In genomic region chr4:137308377-137308776, GRCm38 (mm10) we compare ENCODE assay signal across 8 mouse cellular contexts. TPM values are rescaled to one million over a fixed set of nuclear protein-coding genes. Genes with fewer than 3 reads are reported as not detected.
DNase-seq lines count a peak whose midpoint lies in the region; ATAC-seq and TF ChIP-seq lines count a peak whose summit lies in the region.
"Had no signal": no experiment of that assay in that cellular context is flagged by ENCODE, and none has a peak within 500 bp of the region (broad histone marks: within the 10 kb centered on the region; RNA-seq: fewer than 3 reads in every experiment).

No protein-coding gene starts in this region.

- peak; percentile 51 for TF ChIP-seq CTCF in kidney, adult 2 months (conservative IDR thresholded peaks at IDR 0.05; ENCODE audit: insufficient read depth, insufficient read length, low read depth, low read length)
- TF ChIP-seq CTCF in CH12.LX (conservative IDR thresholded peaks at IDR 0.05 in 1 of 2, IDR thresholded peaks at IDR 0.05 in 1 of 2; ENCODE audit: low read depth in 2 of 2, low read length in 2 of 2) = peak; percentile 52 to 69; a peak in 3 of 4 replicates
- peak; percentile 79 for TF ChIP-seq CTCF in lung, postnatal 0 days (IDR thresholded peaks at IDR 0.05)

- dilution Hi-C loops in CH12.LX (cut with MboI; ENCODE audit: extremely low pct_ligation_motif_present, extremely low pct_unique_long_range_greater_than_20kb, low sequenced_read_pairs) = no loop called here

- no peak for TF ChIP-seq POLR2A in kidney, adult 2 months (IDR thresholded peaks at IDR 0.05; ENCODE audit: low read depth, low read length)
- TF ChIP-seq POLR2A in CH12.LX (IDR thresholded peaks at IDR 0.05; ENCODE audit: low read depth, low read length) = no peak

- no peaks in the 10 kb centered on the region for H3K27me3 ChIP-seq in kidney, adult 2 months (replicated peaks; ENCODE audit: control insufficient read depth, insufficient read depth, low read length)
- H3K27me3 ChIP-seq in kidney, embryonic 14.5 days (ENCODE audit: control insufficient read depth, insufficient read depth, low read length) = no peaks in the 10 kb centered on the region
- no peaks in the 10 kb centered on the region for H3K27me3 ChIP-seq in CH12.LX (replicated peaks)
- no peaks in the 10 kb centered on the region for H3K27me3 ChIP-seq in lung, postnatal 0 days (replicated peaks; ENCODE audit: insufficient read depth, low read length)
- H3K27me3 ChIP-seq: midbrain, embryonic 12.5 days had no signal

- in situ Hi-C loops in CH12.LX (cut with MboI; ENCODE audit: low pct_ligation_motif_present, low pct_unique_long_range_greater_than_20kb, low sequenced_read_pairs) = no loop called here

- TF ChIP-seq RAD21 in CH12.LX (IDR thresholded peaks at IDR 0.05; ENCODE audit: low read depth, low read length) = peak; percentile 66

- H3K4me2 ChIP-seq in kidney, embryonic 14.5 days (replicated peaks; ENCODE audit: low read depth, low read length) = no peak overlapping the region
- no peak overlapping the region for H3K4me2 ChIP-seq in CH12.LX (ENCODE audit: insufficient read depth, low read depth, poor library complexity, severe bottlenecking)
- no peak overlapping the region for H3K4me2 ChIP-seq in lung, postnatal 0 days (replicated peaks; ENCODE audit: low read depth, low read length)
- H3K4me2 ChIP-seq: midbrain, embryonic 12.5 days had no signal

- 44% methylated on average over 5 of the region's 5 CpGs for WGBS in kidney, adult 2 months
- 41% methylated on average over 5 of the region's 5 CpGs for WGBS in kidney, embryonic 14.5 days
- 44% methylated on average over 5 of the region's 5 CpGs for WGBS in lung, postnatal 0 days

- peak; percentile 60 for DNase-seq in kidney, adult 2 months
- DNase-seq in B cell, adult 2 months = peak; percentile 18 to 22
- peak; percentile 47 for DNase-seq in CH12.LX (ENCODE audit: extremely low read depth)
- peak; percentile 47 for DNase-seq in cerebellum, adult 9-11 months
- peak; percentile 81 for DNase-seq in lung, postnatal 0 days (ENCODE audit: low spot score)
- DNase-seq in spleen, adult 12 weeks (ENCODE audit: low spot score) = no peak

- no peaks in the 10 kb centered on the region for H3K79me2 ChIP-seq in CH12.LX (replicated peaks; ENCODE audit: control insufficient read depth, extremely low read depth, insufficient read depth, poor library complexity, severe bottlenecking)

- ATAC-seq in kidney, embryonic 14.5 days (ENCODE audit: low FRiP score, low TSS enrichment) = no peak; the same call in 1 of the 2 replicates
- no peak for ATAC-seq in lung, postnatal 0 days

- no peaks in the 10 kb centered on the region for H3K9me3 ChIP-seq in kidney, embryonic 14.5 days (ENCODE audit: control insufficient read depth, low read length)
- no peaks in the 10 kb centered on the region for H3K9me3 ChIP-seq in CH12.LX (replicated peaks; ENCODE audit: low read length)
- no peaks in the 10 kb centered on the region for H3K9me3 ChIP-seq in lung, postnatal 0 days (ENCODE audit: low read length)
- H3K9me3 ChIP-seq: midbrain, embryonic 12.5 days had no signal

- H3K36me3 ChIP-seq in kidney, adult 2 months (ENCODE audit: control insufficient read depth, insufficient read depth, low read length) = no peaks in the 10 kb centered on the region
- H3K36me3 ChIP-seq in kidney, embryonic 14.5 days (ENCODE audit: control insufficient read depth, insufficient read depth, low read length) = no peaks in the 10 kb centered on the region; the same call in 1 of the 2 replicates
- peaks cover 22 to 87% of the 10 kb centered on the region in 2 experiments for H3K36me3 ChIP-seq in CH12.LX (replicated peaks in 1 of 2; ENCODE audit: control insufficient read depth in 1 of 2, insufficient read depth in 1 of 2, low read length in 1 of 2)
- no peaks in the 10 kb centered on the region for H3K36me3 ChIP-seq in lung, postnatal 0 days (ENCODE audit: insufficient read depth, low read length)
- H3K36me3 ChIP-seq: midbrain, embryonic 12.5 days had no signal

- H3K4me1 ChIP-seq in kidney, adult 2 months (ENCODE audit: control insufficient read depth, insufficient read depth, low read length) = no peaks in the 10 kb centered on the region
- peaks cover 37% of the 10 kb centered on the region for H3K4me1 ChIP-seq in kidney, embryonic 14.5 days (ENCODE audit: control insufficient read depth, insufficient read depth, low read length)
- H3K4me1 ChIP-seq in CH12.LX (ENCODE audit: control insufficient read depth in 1 of 2, insufficient read depth in 2 of 2) = no peaks in the 10 kb centered on the region
- H3K4me1 ChIP-seq in lung, postnatal 0 days (ENCODE audit: insufficient read depth, low read depth, low read length) = no peaks in the 10 kb centered on the region

- H3K4me3 ChIP-seq in kidney, adult 2 months (ENCODE audit: insufficient read depth, low read depth, low read length) = no peak overlapping the region
- no peak overlapping the region for H3K4me3 ChIP-seq in kidney, embryonic 14.5 days (ENCODE audit: low read length)
- no peak overlapping the region for H3K4me3 ChIP-seq in CH12.LX (replicated peaks in 1 of 3; ENCODE audit: low read depth in 2 of 3, low read length in 2 of 3, poor library complexity in 1 of 3)
- no peak overlapping the region for H3K4me3 ChIP-seq in lung, postnatal 0 days (ENCODE audit: low read depth, low read length)
- H3K4me3 ChIP-seq: midbrain, embryonic 12.5 days had no signal

- no peak overlapping the region for H3K27ac ChIP-seq in kidney, adult 2 months (ENCODE audit: insufficient read depth, low read depth, low read length)
- no peak overlapping the region for H3K27ac ChIP-seq in kidney, embryonic 14.5 days (ENCODE audit: low read depth, low read length)
- no peak overlapping the region for H3K27ac ChIP-seq in CH12.LX (ENCODE audit: insufficient read depth, low read depth)
- no peak overlapping the region for H3K27ac ChIP-seq in lung, postnatal 0 days (ENCODE audit: low read length)
- H3K27ac ChIP-seq: midbrain, embryonic 12.5 days had no signal

- TF ChIP-seq EP300 in CH12.LX (IDR thresholded peaks at IDR 0.05; ENCODE audit: low read length) = no peak
- no peak for TF ChIP-seq EP300 in lung, postnatal 0 days (IDR thresholded peaks at IDR 0.05)

- H3K9ac ChIP-seq in kidney, embryonic 14.5 days (ENCODE audit: low read depth, low read length) = no peak overlapping the region
- no peak overlapping the region for H3K9ac ChIP-seq in CH12.LX (ENCODE audit: insufficient read depth, low read depth)
- H3K9ac ChIP-seq in lung, postnatal 0 days (replicated peaks; ENCODE audit: low read depth) = no peak overlapping the region
- H3K9ac ChIP-seq: midbrain, embryonic 12.5 days had no signal

TF ChIP-seq in CH12.LX, 34 proteins besides CTCF, POLR2A, EP300 and RAD21:
- TF ChIP-seq CHD2 (IDR thresholded peaks at IDR 0.05; ENCODE audit: low read length) = no peak
- TF ChIP-seq SMC3 (IDR thresholded peaks at IDR 0.05; ENCODE audit: low read depth, low read length) = peak; percentile 62

RNA-seq across cellular contexts. Expression of gene Wnt4, which starts 31.1 kb away (rescaled TPM):
- 2.1 and 3.3 TPM in 2 replicates for polyA plus RNA-seq in kidney, adult 2 months (2012; rRNA removed)
- polyA plus RNA-seq in kidney, embryonic 14.5 days (2014; fragmentation: Nextera tagmentation; extraction: Ambion mirVana) = 16.0 and 21.4 TPM in 2 replicates
- total RNA-seq in CH12.LX (2012; rRNA removed) (0.04 TPM in 1 of 2 replicates, not detected in the other), CH12.LX (2014; rRNA removed) (not detected in 2 replicates)
- not detected in 2 replicates for polyA plus RNA-seq in CH12.LX (2012; ENCODE audit: insufficient read length, low read depth)
- polyA plus RNA-seq in lung, postnatal 0 days (2015; fragmentation: Nextera tagmentation; extraction: Ambion mirVana) = 2.1 and 2.2 TPM in 2 replicates

RNA-seq across cellular contexts. Expression of gene Cdc42, which starts 49.1 kb away (rescaled TPM):
- polyA plus RNA-seq in kidney, adult 2 months (2012; rRNA removed) = 83.5 and 116 TPM in 2 replicates
- polyA plus RNA-seq in kidney, embryonic 14.5 days (2014; fragmentation: Nextera tagmentation; extraction: Ambion mirVana) = 657 and 680 TPM in 2 replicates
- 209 and 241 TPM in 2 replicates for total RNA-seq in CH12.LX (2012; rRNA removed)
- 594 and 605 TPM in 2 replicates for total RNA-seq in CH12.LX (2014; rRNA removed)
- 367 and 378 TPM in 2 replicates for polyA plus RNA-seq in CH12.LX (2012; ENCODE audit: insufficient read length, low read depth)
- polyA plus RNA-seq in lung, postnatal 0 days (2015; fragmentation: Nextera tagmentation; extraction: Ambion mirVana) = 545 and 582 TPM in 2 replicates
